Mouse (Mus musculus): Measurements from ENCODE around the gene Zscan21. TPM values are rescaled to one million over a fixed set of nuclear protein-coding genes. Genes with fewer than 3 reads are reported as not detected.

The Zscan21 gene
- polyA plus RNA-seq, 1 experiment from 2014 or later = 52.8 TPM

DNA sequence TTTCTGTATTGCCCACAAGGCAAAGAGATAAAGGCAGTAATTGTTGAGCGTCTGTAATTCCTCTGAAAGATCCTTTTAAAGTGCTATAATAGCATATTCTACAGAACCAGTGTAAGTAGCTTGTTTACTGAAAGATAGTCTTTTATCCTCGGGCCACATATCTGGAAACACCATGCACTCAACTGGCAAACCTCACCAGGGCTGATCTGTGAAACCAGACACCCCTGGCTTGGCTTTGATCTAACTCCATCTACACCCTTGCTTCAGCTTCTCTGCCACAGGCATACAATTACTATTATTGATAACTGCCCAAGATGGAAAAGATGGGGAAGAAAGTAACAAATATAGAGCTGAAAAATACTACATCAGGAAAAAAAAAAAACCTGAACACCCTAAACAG, 32.2 kb upstream of the Zscan21 start:
- H3K27me3 ChIP-seq (replicated peaks; ENCODE audit: control insufficient read depth, insufficient read depth, low read length) = no peaks in the 10 kb centered on the region
- H3K9ac ChIP-seq (ENCODE audit: low read depth, low read length) = peak overlapping the region; percentile 98
- no peak overlapping the region for H3K27ac ChIP-seq (replicated peaks; ENCODE audit: low read depth, low read length)
- no peaks in the 10 kb centered on the region for H3K9me3 ChIP-seq (ENCODE audit: control insufficient read depth, low read length)
- DNase-seq (ENCODE audit: low spot score) (no peak), ATAC-seq (ENCODE audit: low read depth) (no peak)
- H3K4me1 ChIP-seq (ENCODE audit: control insufficient read depth, insufficient read depth, low read length) = peaks cover 8% of the 10 kb centered on the region
- peaks cover 22% of the 10 kb centered on the region for H3K36me3 ChIP-seq (ENCODE audit: control insufficient read depth, insufficient read depth, low read length)
- peak overlapping the region; percentile 75 for H3K4me2 ChIP-seq (ENCODE audit: low read depth, low read length)
- H3K4me3 ChIP-seq (ENCODE audit: low read depth, low read length) = peak overlapping the region; percentile 95
- WGBS = 64% methylated on average over 2 of the region's 2 CpGs

DNA sequence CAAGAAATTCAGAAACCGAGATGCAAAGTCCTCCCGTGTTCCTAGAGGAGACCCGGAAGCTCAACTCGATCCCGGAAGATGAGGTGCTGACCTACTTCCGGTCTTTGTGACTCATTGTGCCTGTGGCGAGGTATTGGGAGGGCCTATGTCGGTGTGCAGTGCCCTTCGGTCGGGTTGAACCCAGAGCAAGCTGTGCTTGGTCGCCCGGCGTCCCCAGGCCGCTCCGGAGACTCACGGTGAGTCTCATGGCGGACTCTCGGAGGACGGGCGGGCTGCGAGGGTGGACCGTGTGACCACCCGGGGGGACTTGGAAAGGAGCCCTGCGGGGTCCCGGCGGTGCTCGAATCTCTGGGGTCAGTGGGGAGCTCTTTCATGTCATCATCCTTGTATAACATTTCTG, 31.7 kb upstream of the Zscan21 start, which contains the start of gene Zkscan1:
TSS of gene Zkscan1 (plus strand) at position 89 of the 400 bp plus-strand sequence.
- ATAC-seq (ENCODE audit: low read depth) (peak; percentile 98), DNase-seq (ENCODE audit: low spot score) (peak; percentile 97)
- Histone ChIP-seq H3K27ac (replicated peaks; ENCODE audit: low read depth, low read length) (peak within 1 kb of the TSS; percentile 88), H3K4me2 (ENCODE audit: low read depth, low read length) (peak within 1 kb of the TSS; percentile 75), H3K36me3 (ENCODE audit: control insufficient read depth, insufficient read depth, low read length) (peaks cover 23% of the 10 kb centered on the region), H3K27me3 (replicated peaks; ENCODE audit: control insufficient read depth, insufficient read depth, low read length) (no peaks in the 10 kb centered on the region), H3K4me1 (ENCODE audit: control insufficient read depth, insufficient read depth, low read length) (peaks cover 8% of the 10 kb centered on the region), H3K9me3 (ENCODE audit: control insufficient read depth, low read length) (no peaks in the 10 kb centered on the region), H3K4me3 (ENCODE audit: low read depth, low read length) (peak within 1 kb of the TSS; percentile 95), H3K9ac (ENCODE audit: low read depth, low read length) (peak within 1 kb of the TSS; percentile 98)
- WGBS = under 1% methylated on average over 22 of the region's 27 CpGs

- Histone ChIP-seq H3K27ac (replicated peaks; ENCODE audit: low read depth, low read length) (peak overlapping the region; percentile 88), H3K4me3 (ENCODE audit: low read depth, low read length) (peak overlapping the region; percentile 95), H3K9me3 (ENCODE audit: control insufficient read depth, low read length) (no peaks in the 10 kb centered on the region), H3K27me3 (replicated peaks; ENCODE audit: control insufficient read depth, insufficient read depth, low read length) (no peaks in the 10 kb centered on the region), H3K9ac (ENCODE audit: low read depth, low read length) (peak overlapping the region; percentile 98), H3K4me1 (ENCODE audit: control insufficient read depth, insufficient read depth, low read length) (peaks cover 8% of the 10 kb centered on the region), H3K4me2 (ENCODE audit: low read depth, low read length) (peak overlapping the region; percentile 75), H3K36me3 (ENCODE audit: control insufficient read depth, insufficient read depth, low read length) (peaks cover 23% of the 10 kb centered on the region)
- under 1% methylated on average over 18 of the region's 18 CpGs for WGBS
- DNase-seq (ENCODE audit: low spot score) = peak; percentile 7
- ATAC-seq (ENCODE audit: low read depth) = no peak
These were observed 31.2 kb upstream of the Zscan21 start for GRCm38 (mm10) chr5:138085421-138085911.

DNA sequence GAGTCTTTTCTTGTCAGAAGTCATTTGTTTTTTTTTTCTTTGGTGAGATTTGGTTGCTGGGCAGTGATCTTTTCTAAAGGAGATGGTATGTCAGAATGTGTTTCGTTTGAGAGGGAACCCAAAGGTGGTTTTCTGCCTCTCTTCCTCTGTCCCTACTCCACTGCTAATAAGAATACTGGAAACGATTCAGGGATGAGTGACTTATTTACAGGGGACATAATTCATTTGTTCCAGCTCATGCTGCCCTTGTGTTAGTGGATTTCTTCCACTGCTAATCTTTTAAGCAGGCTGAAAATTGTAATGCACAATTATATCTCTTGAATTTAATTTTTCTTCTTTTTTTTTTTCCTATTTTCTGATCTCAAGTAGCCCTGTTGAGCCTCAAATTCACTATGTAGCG, 29.9 kb upstream of the Zscan21 start:
- Histone ChIP-seq H3K4me2 (ENCODE audit: low read depth, low read length) (peak overlapping the region; percentile 75), H3K4me1 (ENCODE audit: control insufficient read depth, insufficient read depth, low read length) (peaks cover 8% of the 10 kb centered on the region), H3K27ac (replicated peaks; ENCODE audit: low read depth, low read length) (no peak overlapping the region), H3K36me3 (ENCODE audit: control insufficient read depth, insufficient read depth, low read length) (peaks cover 26% of the 10 kb centered on the region), H3K27me3 (replicated peaks; ENCODE audit: control insufficient read depth, insufficient read depth, low read length) (no peaks in the 10 kb centered on the region), H3K9ac (ENCODE audit: low read depth, low read length) (0 out of 2 replicates have a peak overlapping the region, but pooled peaks have one; percentile 98), H3K9me3 (ENCODE audit: control insufficient read depth, low read length) (no peaks in the 10 kb centered on the region), H3K4me3 (ENCODE audit: low read depth, low read length) (no peak overlapping the region)
- ATAC-seq (ENCODE audit: low read depth) (no peak), DNase-seq (ENCODE audit: low spot score) (no peak)
- WGBS = 79% methylated on average over 3 of the region's 3 CpGs

- Histone ChIP-seq H3K4me1 (ENCODE audit: control insufficient read depth, insufficient read depth, low read length) (peaks cover 8% of the 10 kb centered on the region), H3K36me3 (ENCODE audit: control insufficient read depth, insufficient read depth, low read length) (peaks cover 34% of the 10 kb centered on the region), H3K9me3 (ENCODE audit: control insufficient read depth, low read length) (no peaks in the 10 kb centered on the region), H3K4me3 (ENCODE audit: low read depth, low read length) (no peak overlapping the region), H3K27me3 (replicated peaks; ENCODE audit: control insufficient read depth, insufficient read depth, low read length) (no peaks in the 10 kb centered on the region), H3K4me2 (ENCODE audit: low read depth, low read length) (no peak overlapping the region), H3K9ac (ENCODE audit: low read depth, low read length) (no peak overlapping the region), H3K27ac (replicated peaks; ENCODE audit: low read depth, low read length) (no peak overlapping the region)
- no peak for DNase-seq (ENCODE audit: low spot score)
- no peak for ATAC-seq (ENCODE audit: low read depth)
- 88% methylated on average over 3 of the region's 3 CpGs for WGBS
These were observed 28.3 kb upstream of the Zscan21 start for GRCm38 (mm10) chr5:138088366-138088765.

- no peak for ATAC-seq (ENCODE audit: low read depth)
- no peak overlapping the region for H3K4me2 ChIP-seq (ENCODE audit: low read depth, low read length)
- no peak overlapping the region for H3K9ac ChIP-seq (ENCODE audit: low read depth, low read length)
- no peak for DNase-seq (ENCODE audit: low spot score)
- no peak overlapping the region for H3K27ac ChIP-seq (replicated peaks; ENCODE audit: low read depth, low read length)
- peaks cover 8% of the 10 kb centered on the region for H3K4me1 ChIP-seq (ENCODE audit: control insufficient read depth, insufficient read depth, low read length)
- no peaks in the 10 kb centered on the region for H3K27me3 ChIP-seq (replicated peaks; ENCODE audit: control insufficient read depth, insufficient read depth, low read length)
- 89% methylated on average over 6 of the region's 6 CpGs for WGBS
- no peak overlapping the region for H3K4me3 ChIP-seq (ENCODE audit: low read depth, low read length)
- peaks cover 41% of the 10 kb centered on the region for H3K36me3 ChIP-seq (ENCODE audit: control insufficient read depth, insufficient read depth, low read length)
- no peaks in the 10 kb centered on the region for H3K9me3 ChIP-seq (ENCODE audit: control insufficient read depth, low read length)
These were observed 27.6 kb upstream of the Zscan21 start for GRCm38 (mm10) chr5:138089108-138089551.

- H3K27ac ChIP-seq (replicated peaks; ENCODE audit: low read depth, low read length) = no peak overlapping the region
- peaks cover 52% of the 10 kb centered on the region for H3K36me3 ChIP-seq (ENCODE audit: control insufficient read depth, insufficient read depth, low read length)
- no peaks in the 10 kb centered on the region for H3K9me3 ChIP-seq (ENCODE audit: control insufficient read depth, low read length)
- H3K4me1 ChIP-seq (ENCODE audit: control insufficient read depth, insufficient read depth, low read length) = peaks cover 8% of the 10 kb centered on the region
- DNase-seq (ENCODE audit: low spot score) = no peak
- H3K4me3 ChIP-seq (ENCODE audit: low read depth, low read length) = no peak overlapping the region
- no peak for ATAC-seq (ENCODE audit: low read depth)
- H3K4me2 ChIP-seq (ENCODE audit: low read depth, low read length) = no peak overlapping the region
- no peak overlapping the region for H3K9ac ChIP-seq (ENCODE audit: low read depth, low read length)
- 77% methylated on average over 3 of the region's 3 CpGs for WGBS
- H3K27me3 ChIP-seq (replicated peaks; ENCODE audit: control insufficient read depth, insufficient read depth, low read length) = no peaks in the 10 kb centered on the region
These were observed 26.4 kb upstream of the Zscan21 start for GRCm38 (mm10) chr5:138090271-138090670.

DNA sequence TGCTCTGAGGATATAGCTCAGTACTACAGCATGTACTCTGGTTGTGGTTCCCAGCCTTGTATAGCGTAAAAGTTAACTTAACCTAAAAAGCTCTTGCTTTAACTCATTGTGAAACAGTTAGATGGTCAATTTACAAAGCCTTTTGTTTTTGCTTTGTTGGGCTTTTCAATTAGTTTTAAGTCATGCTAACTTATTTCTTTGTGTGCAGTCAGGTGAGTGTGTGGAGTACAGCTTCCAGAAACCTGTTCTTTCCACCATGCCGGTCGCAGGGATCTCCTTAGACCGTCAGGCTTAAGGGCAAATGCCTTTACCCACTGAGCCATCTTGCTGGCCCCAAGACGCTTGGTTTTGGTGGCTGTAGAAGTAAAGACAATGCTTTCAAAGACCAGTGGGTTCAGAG, 26.0 kb upstream of the Zscan21 start:
- no peak for DNase-seq (ENCODE audit: low spot score)
- no peak overlapping the region for H3K27ac ChIP-seq (replicated peaks; ENCODE audit: low read depth, low read length)
- WGBS = 94% methylated on average over 5 of the region's 5 CpGs
- H3K4me1 ChIP-seq (ENCODE audit: control insufficient read depth, insufficient read depth, low read length) = peaks cover 8% of the 10 kb centered on the region
- H3K4me3 ChIP-seq (ENCODE audit: low read depth, low read length) = no peak overlapping the region
- no peaks in the 10 kb centered on the region for H3K9me3 ChIP-seq (ENCODE audit: control insufficient read depth, low read length)
- ATAC-seq (ENCODE audit: low read depth) = no peak
- no peak overlapping the region for H3K9ac ChIP-seq (ENCODE audit: low read depth, low read length)
- H3K4me2 ChIP-seq (ENCODE audit: low read depth, low read length) = no peak overlapping the region
- H3K27me3 ChIP-seq (replicated peaks; ENCODE audit: control insufficient read depth, insufficient read depth, low read length) = no peaks in the 10 kb centered on the region
- H3K36me3 ChIP-seq (ENCODE audit: control insufficient read depth, insufficient read depth, low read length) = peaks cover 56% of the 10 kb centered on the region

- Histone ChIP-seq H3K27ac (replicated peaks; ENCODE audit: low read depth, low read length) (no peak overlapping the region), H3K36me3 (ENCODE audit: control insufficient read depth, insufficient read depth, low read length) (peaks cover 70% of the 10 kb centered on the region), H3K4me2 (ENCODE audit: low read depth, low read length) (no peak overlapping the region), H3K9me3 (ENCODE audit: control insufficient read depth, low read length) (no peaks in the 10 kb centered on the region), H3K4me3 (ENCODE audit: low read depth, low read length) (no peak overlapping the region), H3K9ac (ENCODE audit: low read depth, low read length) (no peak overlapping the region), H3K4me1 (ENCODE audit: control insufficient read depth, insufficient read depth, low read length) (no peaks in the 10 kb centered on the region), H3K27me3 (replicated peaks; ENCODE audit: control insufficient read depth, insufficient read depth, low read length) (no peaks in the 10 kb centered on the region)
- no peak for DNase-seq (ENCODE audit: low spot score)
- 85% methylated on average over 4 of the region's 4 CpGs for WGBS
- ATAC-seq (ENCODE audit: low read depth) = no peak
These were observed 23.9 kb upstream of the Zscan21 start for GRCm38 (mm10) chr5:138092771-138093170.
